Mouse (Mus musculus): ENCODE measurements at regions not wholly inside any gene's neighbourhood (a gene's known extent, or its start where the extent isn't known, plus 50 kb on each side); places are given as distances from the start of the nearest gene placed in this dataset.

- no peak for TF ChIP-seq CTCF (IDR thresholded peaks at IDR 0.05; ENCODE audit: borderline replicate concordance, control insufficient read depth, extremely low read depth, insufficient read depth, low read length, poor library complexity)
- TF ChIP-seq POLR2A (IDR thresholded peaks at IDR 0.05; ENCODE audit: control insufficient read depth, extremely low read depth, insufficient read depth, low read length, poor library complexity), result no peak
Observed at GRCm38 (mm10) chr19:28192248-28192647, 181.3 kb upstream of the Rfx3 start.

All from thymus, adult 2 months (tissue).